Mouse (Mus musculus): Measurements from ENCODE around the gene Fxyd2. TPM values are rescaled to one million over a fixed set of nuclear protein-coding genes. Genes with fewer than 3 reads are reported as not detected.

The Fxyd2 gene
- polyA plus RNA-seq, 1 experiment from 2014 or later, result 14.3 TPM

DNA sequence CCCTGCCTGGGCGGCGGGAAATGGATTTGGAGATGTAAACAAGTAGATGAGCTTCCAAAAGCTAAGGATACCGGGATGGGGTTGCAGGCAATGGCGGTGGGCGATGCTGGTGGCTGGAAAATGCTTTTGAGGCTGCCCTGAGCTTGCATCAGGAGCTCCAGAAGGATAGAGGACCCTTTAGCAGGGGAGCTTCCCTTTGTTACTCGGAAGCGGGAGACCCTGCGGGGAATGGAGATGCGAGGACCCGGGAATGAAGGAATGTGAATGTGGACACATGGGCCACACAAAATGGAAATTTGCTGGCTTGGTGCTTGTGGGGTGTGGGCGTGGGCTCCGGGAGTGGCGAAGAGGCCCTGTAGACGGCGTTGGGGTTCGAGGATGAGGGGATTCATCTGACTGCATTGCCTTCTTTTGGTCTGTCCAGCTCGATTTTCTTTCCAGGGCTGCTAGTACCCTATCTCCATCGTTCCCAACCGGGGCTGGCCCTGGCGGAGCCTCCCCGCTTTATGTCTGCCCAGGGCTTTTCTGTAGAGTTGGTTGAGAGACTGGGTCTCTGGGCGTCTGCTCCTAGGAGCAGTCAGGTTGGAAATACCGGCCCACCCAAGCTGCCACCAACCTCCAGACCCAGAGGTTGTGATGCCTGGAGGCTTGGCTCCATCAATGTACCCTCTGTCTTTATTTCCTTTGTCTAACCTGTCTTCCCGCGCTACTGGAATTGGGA, 28.7 kb upstream of the Fxyd2 start:
- no peaks in the 10 kb centered on the region for H3K27me3 ChIP-seq (ENCODE audit: control insufficient read depth, insufficient read depth, low read depth, low read length)
- H3K9ac ChIP-seq (ENCODE audit: low read depth, low read length), result peak overlapping the region; percentile 87
- ATAC-seq, result peak; percentile 52
- 4% methylated on average over 25 of the region's 25 CpGs for WGBS
- H3K4me3 ChIP-seq (ENCODE audit: low read depth, low read length), result peak overlapping the region; percentile 82
- H3K4me1 ChIP-seq (ENCODE audit: control insufficient read depth, insufficient read depth, low read length), result peaks cover 27% of the 10 kb centered on the region
- no peaks in the 10 kb centered on the region for H3K9me3 ChIP-seq (replicated peaks; ENCODE audit: control insufficient read depth, low read length, poor library complexity, severe bottlenecking)
- peak overlapping the region; percentile 92 for H3K27ac ChIP-seq (ENCODE audit: low read length)
- peak overlapping the region; percentile 75 for H3K4me2 ChIP-seq (ENCODE audit: low read length)
- no peaks in the 10 kb centered on the region for H3K36me3 ChIP-seq (ENCODE audit: control insufficient read depth, insufficient read depth, low read length)

DNA sequence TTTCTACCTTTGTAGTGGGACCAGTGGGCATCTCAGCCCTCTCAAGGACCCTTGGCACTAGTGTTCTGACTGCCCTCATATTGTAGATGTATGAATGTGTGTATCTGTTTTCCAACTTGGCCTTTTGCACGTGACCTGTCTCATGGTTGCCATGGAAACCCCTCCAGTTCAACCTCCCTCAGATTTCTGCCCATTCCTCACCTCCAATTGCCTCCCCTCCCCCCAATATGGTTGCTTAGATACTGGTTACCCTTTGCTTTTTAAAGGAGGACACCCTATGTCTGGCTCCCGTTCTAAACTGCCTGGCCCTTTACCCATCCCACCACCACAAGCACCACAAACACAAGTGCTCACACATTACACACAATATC, 28.1 kb upstream of the Fxyd2 start:
- WGBS, result 3% methylated on average over 2 of the region's 2 CpGs
- Histone ChIP-seq H3K9ac (ENCODE audit: low read depth, low read length) (peak overlapping the region; percentile 87), H3K4me1 (ENCODE audit: control insufficient read depth, insufficient read depth, low read length) (peaks cover 27% of the 10 kb centered on the region), H3K4me3 (ENCODE audit: low read depth, low read length) (peak overlapping the region; percentile 82), H3K27me3 (ENCODE audit: control insufficient read depth, insufficient read depth, low read depth, low read length) (no peaks in the 10 kb centered on the region), H3K4me2 (ENCODE audit: low read length) (peak overlapping the region; percentile 75), H3K27ac (ENCODE audit: low read length) (peak overlapping the region; percentile 92), H3K36me3 (ENCODE audit: control insufficient read depth, insufficient read depth, low read length) (no peaks in the 10 kb centered on the region), H3K9me3 (replicated peaks; ENCODE audit: control insufficient read depth, low read length, poor library complexity, severe bottlenecking) (no peaks in the 10 kb centered on the region)
- peak; percentile 67 for ATAC-seq

DNA sequence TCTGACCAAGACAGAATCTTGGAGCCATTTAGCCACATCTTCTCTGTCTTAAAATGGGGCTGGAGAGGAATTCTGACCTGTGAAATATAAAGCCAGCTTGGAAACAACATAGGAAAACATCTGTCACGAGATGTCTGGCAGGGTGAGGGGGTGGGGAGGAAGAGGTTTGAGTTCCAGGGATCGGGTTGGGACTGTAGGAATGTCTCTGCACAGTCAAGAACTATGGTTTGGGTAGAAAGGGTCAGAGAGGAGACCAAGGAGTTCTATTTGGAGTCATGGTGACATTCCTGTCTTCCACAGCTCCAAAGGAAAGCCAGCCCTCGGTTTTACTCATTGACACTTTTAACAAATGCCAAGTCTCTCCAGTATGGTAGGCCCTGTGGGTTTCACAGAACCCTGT, 25.6 kb upstream of the Fxyd2 start:
- H3K4me1 ChIP-seq (ENCODE audit: control insufficient read depth, insufficient read depth, low read length), result peaks cover 30% of the 10 kb centered on the region
- H3K4me2 ChIP-seq (ENCODE audit: low read length), result no peak overlapping the region
- no peak overlapping the region for H3K27ac ChIP-seq (ENCODE audit: low read length)
- no peaks in the 10 kb centered on the region for H3K36me3 ChIP-seq (ENCODE audit: control insufficient read depth, insufficient read depth, low read length)
- no peak overlapping the region for H3K4me3 ChIP-seq (ENCODE audit: low read depth, low read length)
- no peak overlapping the region for H3K9ac ChIP-seq (ENCODE audit: low read depth, low read length)
- H3K9me3 ChIP-seq (replicated peaks; ENCODE audit: control insufficient read depth, low read length, poor library complexity, severe bottlenecking), result no peaks in the 10 kb centered on the region
- WGBS, result 91% methylated on average over 3 of the region's 3 CpGs
- H3K27me3 ChIP-seq (ENCODE audit: control insufficient read depth, insufficient read depth, low read depth, low read length), result no peaks in the 10 kb centered on the region
- ATAC-seq, result no peak

DNA sequence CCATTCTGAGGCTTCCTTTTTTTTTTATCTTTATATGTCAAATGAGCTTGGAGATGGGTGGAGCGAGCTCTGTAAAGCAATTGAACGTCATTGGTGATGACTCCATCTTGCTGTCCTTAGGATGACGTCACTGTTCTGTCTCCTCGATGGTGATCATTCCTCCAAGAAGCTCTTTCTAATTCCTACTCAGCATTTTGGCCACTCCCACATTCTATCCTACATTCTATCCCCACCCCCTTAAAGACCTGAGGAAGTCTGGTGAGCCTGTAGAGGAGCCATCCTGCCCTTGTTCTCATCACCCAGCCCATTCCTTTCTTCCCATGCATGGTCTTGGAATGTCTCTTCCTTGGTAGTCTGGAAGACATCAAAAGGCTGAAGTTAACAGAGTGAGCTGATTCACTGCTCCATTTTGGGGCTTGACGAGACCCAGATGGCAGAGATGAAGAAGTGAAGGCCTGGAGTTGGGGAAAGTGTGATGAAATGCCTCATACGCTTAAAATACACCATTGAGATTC, 24.4 kb upstream of the Fxyd2 start:
- Histone ChIP-seq H3K4me3 (ENCODE audit: low read depth, low read length) (no peak overlapping the region), H3K9ac (ENCODE audit: low read depth, low read length) (no peak overlapping the region), H3K27ac (ENCODE audit: low read length) (no peak overlapping the region), H3K9me3 (replicated peaks; ENCODE audit: control insufficient read depth, low read length, poor library complexity, severe bottlenecking) (no peaks in the 10 kb centered on the region), H3K27me3 (ENCODE audit: control insufficient read depth, insufficient read depth, low read depth, low read length) (no peaks in the 10 kb centered on the region), H3K4me2 (ENCODE audit: low read length) (no peak overlapping the region), H3K4me1 (ENCODE audit: control insufficient read depth, insufficient read depth, low read length) (peaks cover 27% of the 10 kb centered on the region), H3K36me3 (ENCODE audit: control insufficient read depth, insufficient read depth, low read length) (no peaks in the 10 kb centered on the region)
- 94% methylated on average over 6 of the region's 6 CpGs for WGBS
- ATAC-seq, result no peak

DNA sequence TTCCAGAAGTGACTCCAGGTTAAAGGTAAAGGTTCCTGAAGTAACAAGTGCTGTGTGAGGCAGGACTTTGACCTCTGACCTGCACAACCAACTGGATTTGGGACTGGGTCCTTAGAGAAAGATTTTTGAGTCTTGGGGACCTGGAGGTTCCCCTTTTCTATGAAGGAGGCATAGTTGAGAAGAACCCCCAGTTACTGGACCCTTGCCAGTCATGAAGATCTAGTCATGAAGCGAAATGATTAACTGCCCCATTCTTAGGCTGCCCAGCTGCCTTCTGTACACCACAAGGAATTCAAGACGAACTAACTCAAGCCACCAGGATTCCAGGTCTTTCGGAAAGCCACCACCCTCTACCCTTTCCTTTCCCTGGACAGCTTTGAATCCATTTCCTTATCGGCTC, 23.0 kb upstream of the Fxyd2 start:
- H3K36me3 ChIP-seq (ENCODE audit: control insufficient read depth, insufficient read depth, low read length), result no peaks in the 10 kb centered on the region
- H3K4me2 ChIP-seq (ENCODE audit: low read length), result no peak overlapping the region
- H3K27ac ChIP-seq (ENCODE audit: low read length), result no peak overlapping the region
- 82% methylated on average over 4 of the region's 4 CpGs for WGBS
- no peak overlapping the region for H3K9ac ChIP-seq (ENCODE audit: low read depth, low read length)
- H3K4me3 ChIP-seq (ENCODE audit: low read depth, low read length), result no peak overlapping the region
- ATAC-seq, result no peak
- no peaks in the 10 kb centered on the region for H3K27me3 ChIP-seq (ENCODE audit: control insufficient read depth, insufficient read depth, low read depth, low read length)
- peaks cover 33% of the 10 kb centered on the region for H3K4me1 ChIP-seq (ENCODE audit: control insufficient read depth, insufficient read depth, low read length)
- no peaks in the 10 kb centered on the region for H3K9me3 ChIP-seq (replicated peaks; ENCODE audit: control insufficient read depth, low read length, poor library complexity, severe bottlenecking)

DNA sequence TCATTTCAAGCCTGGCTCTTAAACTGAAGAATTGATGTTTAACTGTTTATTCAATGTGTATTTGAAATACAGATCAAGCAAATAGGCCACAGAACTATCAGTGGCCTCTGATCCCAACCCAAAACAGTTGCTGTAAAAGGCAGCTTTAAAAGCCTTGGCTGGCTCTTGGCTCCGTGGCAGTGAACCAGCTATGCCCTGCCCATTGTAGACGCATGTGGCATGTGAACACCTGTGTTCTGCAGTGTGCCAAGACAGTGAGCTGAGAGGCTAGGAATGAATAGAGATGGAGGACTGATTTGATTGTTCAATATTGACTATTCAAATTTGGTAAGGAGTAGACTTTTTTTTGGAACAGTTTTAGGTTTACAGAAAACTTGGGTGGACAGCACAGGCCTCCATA, 22.6 kb upstream of the Fxyd2 start:
- Histone ChIP-seq H3K9me3 (replicated peaks; ENCODE audit: control insufficient read depth, low read length, poor library complexity, severe bottlenecking) (no peaks in the 10 kb centered on the region), H3K4me2 (ENCODE audit: low read length) (no peak overlapping the region), H3K27me3 (ENCODE audit: control insufficient read depth, insufficient read depth, low read depth, low read length) (no peaks in the 10 kb centered on the region), H3K27ac (ENCODE audit: low read length) (no peak overlapping the region), H3K36me3 (ENCODE audit: control insufficient read depth, insufficient read depth, low read length) (no peaks in the 10 kb centered on the region), H3K9ac (ENCODE audit: low read depth, low read length) (no peak overlapping the region), H3K4me1 (ENCODE audit: control insufficient read depth, insufficient read depth, low read length) (peaks cover 28% of the 10 kb centered on the region), H3K4me3 (ENCODE audit: low read depth, low read length) (no peak overlapping the region)
- 80% methylated on average over 2 of the region's 2 CpGs for WGBS
- no peak for ATAC-seq

DNA sequence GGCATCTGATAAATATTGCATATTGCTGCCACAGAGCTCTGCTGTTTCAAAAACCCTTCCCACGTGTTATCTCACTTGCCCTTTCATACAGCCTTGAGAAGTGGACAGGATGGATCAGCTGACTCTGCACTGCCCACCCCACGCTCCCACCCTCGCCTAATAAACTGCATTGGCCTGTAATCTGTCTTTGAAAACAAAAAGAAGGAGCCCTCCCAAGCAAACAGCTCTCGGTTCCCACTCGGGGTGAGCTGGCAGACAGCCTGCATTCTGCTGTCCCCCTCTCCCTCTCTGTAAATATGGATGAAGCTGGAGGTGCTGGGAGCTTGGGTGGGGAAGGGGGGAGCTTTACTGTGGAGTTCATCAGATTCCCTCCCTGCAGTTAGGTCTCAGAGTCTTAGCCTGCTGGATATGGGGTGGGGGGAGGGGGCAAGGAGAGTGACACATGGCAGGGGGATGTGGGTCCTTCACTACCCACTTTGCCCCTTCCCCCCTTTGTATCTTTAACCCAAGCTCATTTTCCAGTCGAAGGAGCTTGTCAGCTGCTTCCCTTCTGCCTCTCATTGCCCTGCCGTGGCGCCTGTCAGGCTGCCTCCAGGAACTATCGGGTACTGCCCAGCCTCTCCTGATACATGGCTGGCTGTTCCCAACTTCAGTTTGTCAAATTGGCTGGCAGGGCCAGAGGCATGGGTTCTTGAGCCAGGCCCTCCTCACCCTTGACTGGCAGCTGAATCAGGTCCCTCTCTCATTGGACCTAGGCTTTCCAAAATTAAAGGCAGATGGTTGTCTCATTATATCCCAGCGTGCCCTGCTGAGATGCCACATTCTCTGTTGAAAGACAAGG, 18.8 kb upstream of the Fxyd2 start:
- Histone ChIP-seq H3K27ac (ENCODE audit: low read length) (peak overlapping the region; percentile 62), H3K27me3 (ENCODE audit: control insufficient read depth, insufficient read depth, low read depth, low read length) (no peaks in the 10 kb centered on the region), H3K36me3 (ENCODE audit: control insufficient read depth, insufficient read depth, low read length) (no peaks in the 10 kb centered on the region), H3K9ac (ENCODE audit: low read depth, low read length) (peak overlapping the region; percentile 31; the same call in 1 of the 2 replicates), H3K9me3 (replicated peaks; ENCODE audit: control insufficient read depth, low read length, poor library complexity, severe bottlenecking) (no peaks in the 10 kb centered on the region), H3K4me3 (ENCODE audit: low read depth, low read length) (no peak overlapping the region), H3K4me1 (ENCODE audit: control insufficient read depth, insufficient read depth, low read length) (peaks cover 22% of the 10 kb centered on the region), H3K4me2 (ENCODE audit: low read length) (no peak overlapping the region)
- ATAC-seq, result peak; percentile 67
- WGBS, result 29% methylated on average over 10 of the region's 10 CpGs

DNA sequence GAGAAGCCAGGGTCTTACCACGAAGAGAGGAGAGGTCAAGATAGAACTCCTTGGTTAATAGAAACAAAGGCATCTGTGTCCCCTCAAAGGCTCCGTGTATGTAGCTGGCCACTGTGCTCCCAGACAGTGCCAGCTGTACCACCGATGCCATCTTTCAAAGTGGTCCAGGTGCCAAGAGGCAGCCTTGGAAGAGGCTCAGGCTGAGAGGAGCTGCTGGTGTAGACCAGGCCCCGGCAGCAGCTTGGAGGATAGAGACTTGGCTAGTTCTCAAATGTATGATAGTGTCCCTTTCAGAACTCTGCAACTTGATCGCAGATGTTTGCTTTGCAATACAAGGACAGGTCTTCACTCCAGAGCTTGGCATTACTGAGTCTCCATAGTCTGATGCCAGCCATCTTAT, 17.1 kb upstream of the Fxyd2 start:
- peaks cover 20% of the 10 kb centered on the region for H3K4me1 ChIP-seq (ENCODE audit: control insufficient read depth, insufficient read depth, low read length)
- ATAC-seq, result no peak
- 77% methylated on average over 5 of the region's 5 CpGs for WGBS

DNA sequence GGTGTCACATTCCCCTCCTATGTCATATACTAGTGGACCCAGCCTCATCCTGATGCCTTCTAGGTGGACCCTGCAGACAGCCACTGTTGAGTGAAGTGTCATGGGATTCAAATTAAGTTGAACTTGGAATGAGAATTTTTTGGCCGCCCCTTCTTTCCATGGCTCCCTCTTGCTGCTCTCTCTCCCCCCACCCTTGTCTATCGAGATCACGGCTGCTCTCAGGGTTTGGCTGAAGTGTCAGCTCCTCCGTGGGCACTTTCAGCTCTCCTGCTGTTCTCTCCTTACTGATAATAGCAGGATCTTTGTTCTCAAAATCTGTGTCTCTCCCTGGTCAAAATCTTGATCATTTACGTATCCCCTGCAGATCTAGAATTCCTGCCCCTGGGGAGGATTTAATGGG, 16.6 kb upstream of the Fxyd2 start:
- no peak overlapping the region for H3K9ac ChIP-seq (ENCODE audit: low read depth, low read length)
- H3K4me2 ChIP-seq (ENCODE audit: low read length), result no peak overlapping the region
- H3K36me3 ChIP-seq (ENCODE audit: control insufficient read depth, insufficient read depth, low read length), result no peaks in the 10 kb centered on the region
- H3K4me3 ChIP-seq (ENCODE audit: low read depth, low read length), result no peak overlapping the region
- no peaks in the 10 kb centered on the region for H3K9me3 ChIP-seq (replicated peaks; ENCODE audit: control insufficient read depth, low read length, poor library complexity, severe bottlenecking)
- no peak overlapping the region for H3K27ac ChIP-seq (ENCODE audit: low read length)
- ATAC-seq, result no peak
- WGBS, result 66% methylated on average over 5 of the region's 5 CpGs
- H3K4me1 ChIP-seq (ENCODE audit: control insufficient read depth, insufficient read depth, low read length), result peaks cover 19% of the 10 kb centered on the region
- H3K27me3 ChIP-seq (ENCODE audit: control insufficient read depth, insufficient read depth, low read depth, low read length), result no peaks in the 10 kb centered on the region

More for the DNA sequence above, 17.1 kb upstream of the Fxyd2 start:
- H3K4me3 ChIP-seq (ENCODE audit: low read depth, low read length), result no peak overlapping the region
- H3K27me3 ChIP-seq (ENCODE audit: control insufficient read depth, insufficient read depth, low read depth, low read length), result no peaks in the 10 kb centered on the region
- no peak overlapping the region for H3K9ac ChIP-seq (ENCODE audit: low read depth, low read length)
- H3K27ac ChIP-seq (ENCODE audit: low read length), result no peak overlapping the region
- no peak overlapping the region for H3K4me2 ChIP-seq (ENCODE audit: low read length)
- H3K36me3 ChIP-seq (ENCODE audit: control insufficient read depth, insufficient read depth, low read length), result no peaks in the 10 kb centered on the region
- no peaks in the 10 kb centered on the region for H3K9me3 ChIP-seq (replicated peaks; ENCODE audit: control insufficient read depth, low read length, poor library complexity, severe bottlenecking)

Data from midbrain, embryonic 16.5 days (tissue).